Mouse (Mus musculus) left cerebral cortex, postnatal 14 days (tissue): ENCODE results near the gene Kiss1. TPM values are rescaled to one million over a fixed set of nuclear protein-coding genes. Genes with fewer than 3 reads are reported as not detected.
"Not testable (repeated sequence)": the region's sequence is repeated elsewhere in the genome, so short reads cannot be mapped to it uniquely, and the experiment has no call there.

Source experiments
- DNase-seq, 2 experiments: peaks; one replicate each; pipeline ENCODE4 v3.0.0; 2021 to 2022; ENCODE audit warnings: low spot score in 2 of 2, mixed read lengths in 1 of 2
- intact Hi-C: fragments of 180-260 bp; cut with DNase I; formaldehyde crosslinking; loops from one replicate; pipeline ENCODE4 v1.15.1; 2025
- total RNA-seq, 2 experiments: library from RNA; stranded (reverse); gene quantifications; 2 replicates each; pipeline ENCODE4 v1.2.3; 2021

Gene Kiss1
- total RNA-seq, 2 experiments from 2014 or later = 1.8 TPM; not detected in 1

DNA sequence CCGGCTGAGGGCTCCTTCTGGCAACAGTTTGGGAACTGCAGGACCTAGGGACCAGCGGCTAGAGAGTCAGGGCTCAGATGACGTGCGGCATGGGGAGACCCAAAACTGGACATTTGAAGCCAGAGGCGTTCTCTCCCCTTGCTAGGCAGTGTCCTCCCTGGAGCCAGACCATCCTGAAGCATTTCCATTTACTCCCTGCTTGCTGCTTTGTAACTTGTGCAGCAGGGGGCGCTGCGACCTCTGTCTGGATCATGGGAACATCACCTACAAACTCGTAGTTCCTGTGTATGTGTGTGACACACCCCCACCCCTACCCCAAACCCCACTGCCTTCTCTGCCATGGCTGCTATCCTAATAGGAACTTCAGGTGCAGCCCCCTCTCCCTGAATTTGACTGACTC, 7.3 kb upstream of the Kiss1 start:
- intact Hi-C loops = loop anchor here (1.0 kb wide), 1 partner anchor 39 kb away; no protein-coding TSS in a partner anchor
- DNase-seq = peak; percentile 49 to 66

DNA sequence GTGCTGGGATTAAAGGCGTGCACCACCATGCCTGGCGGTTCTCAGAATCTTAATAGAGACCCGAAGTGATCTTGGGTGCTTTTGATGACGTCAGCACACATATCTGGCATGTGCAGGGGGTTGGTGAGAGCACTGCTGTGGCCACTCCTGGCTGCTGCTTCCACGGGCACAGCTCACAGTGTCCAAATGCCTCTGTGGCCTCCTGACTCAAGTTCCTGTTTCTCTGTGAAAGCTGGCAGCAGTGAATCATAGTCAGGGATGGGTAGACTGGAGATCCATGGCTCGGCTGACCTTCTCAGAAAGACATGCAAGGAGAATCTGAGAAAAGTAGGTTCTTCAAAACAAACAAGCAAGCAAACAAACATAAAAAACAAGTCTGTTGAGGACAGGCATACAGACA, 5.9 kb upstream of the Kiss1 start:
- no peak for DNase-seq
- intact Hi-C loops = loop anchor here (5.0 kb wide), 1 partner anchor 297 kb away; the partner anchor contains the start of gene Snrpe

DNA sequence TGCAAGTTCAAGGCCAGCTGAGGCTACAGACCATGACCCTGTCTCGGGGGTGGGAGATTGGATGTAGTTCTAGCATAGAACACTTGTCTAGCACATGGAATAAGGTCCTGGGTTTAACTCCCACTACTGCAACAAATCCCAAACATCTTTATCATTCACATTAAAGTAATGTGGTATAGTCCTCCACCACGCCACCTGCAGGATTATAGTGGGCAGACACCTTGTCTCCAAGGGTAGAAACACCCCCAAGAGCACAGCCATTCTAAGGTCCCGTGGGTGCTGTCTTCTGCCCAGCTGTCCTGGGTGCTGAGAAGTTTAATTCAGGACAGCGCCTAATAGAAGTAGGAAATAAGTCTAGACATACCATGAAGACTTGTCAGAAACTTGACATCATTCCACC, 5.1 kb upstream of the Kiss1 start:
- intact Hi-C loops = loop anchor here (5.0 kb wide), 1 partner anchor 296 kb away; the partner anchor contains the start of gene Snrpe
- no peak for DNase-seq

DNA sequence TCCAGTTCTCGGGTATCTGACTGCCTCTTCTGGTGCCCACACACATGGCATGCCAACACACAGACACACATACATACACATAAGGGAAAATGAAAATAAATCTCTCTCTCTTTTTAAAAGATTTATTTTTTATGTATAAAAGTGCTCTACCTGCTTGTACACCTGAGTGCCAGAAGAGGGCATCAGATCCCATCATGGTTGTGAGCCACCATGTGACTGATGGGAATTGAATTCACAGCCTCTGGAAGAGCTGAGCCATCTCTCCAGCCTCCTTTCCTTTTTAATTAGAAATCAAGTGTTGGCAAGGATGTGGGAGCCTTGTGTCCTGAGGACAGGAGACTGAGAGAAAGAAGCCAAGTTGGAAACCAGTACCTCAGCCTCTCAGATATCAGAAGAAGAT, 4.5 kb upstream of the Kiss1 start:
- no peak for DNase-seq
- intact Hi-C loops = loop anchor here (5.0 kb wide), 1 partner anchor 295 kb away; the partner anchor contains the start of gene Snrpe

DNA sequence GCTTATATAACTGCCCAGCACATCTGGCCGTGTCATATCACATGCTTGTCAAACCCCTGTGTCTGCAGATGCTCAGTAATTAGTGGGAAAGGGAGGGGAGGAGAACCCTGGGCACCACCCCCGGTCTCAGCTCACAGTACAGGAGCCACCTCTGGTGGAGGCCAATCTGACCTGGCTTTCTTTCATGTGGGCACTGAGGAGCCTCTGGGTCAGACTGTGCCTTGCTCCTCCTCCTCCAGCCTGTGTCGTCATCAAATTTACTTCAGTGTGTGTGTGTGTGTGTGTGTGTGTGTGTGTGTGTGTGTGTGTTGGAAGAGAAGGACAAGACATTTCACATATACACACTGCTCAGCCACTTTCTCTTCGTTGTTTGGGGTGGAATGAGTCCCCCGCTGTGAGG, 1.7 kb downstream of the Kiss1 start:
- intact Hi-C loops = no loop called here
- DNase-seq = no peak

DNA sequence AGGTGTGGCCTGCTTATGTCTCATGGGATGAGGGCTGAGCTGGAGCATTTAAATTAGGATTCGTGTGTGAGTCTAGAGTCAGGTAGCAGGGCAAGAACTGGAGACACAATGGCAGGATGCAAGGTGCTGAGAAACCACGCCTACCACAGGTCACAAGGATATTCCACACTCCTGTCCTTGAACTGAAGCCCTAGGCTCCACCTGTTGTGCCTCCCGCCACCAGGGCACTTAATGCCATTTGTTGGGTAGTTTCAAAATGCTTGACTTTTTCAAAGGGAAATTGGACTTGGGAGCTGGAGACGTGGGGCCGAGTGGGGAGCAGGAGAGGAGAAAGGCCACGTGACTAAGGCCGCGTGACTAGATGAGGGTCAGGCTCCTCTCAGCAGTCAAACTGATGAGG, 4.3 kb downstream of the Kiss1 start:
- DNase-seq = no peak
- intact Hi-C loops = no loop called here

DNA sequence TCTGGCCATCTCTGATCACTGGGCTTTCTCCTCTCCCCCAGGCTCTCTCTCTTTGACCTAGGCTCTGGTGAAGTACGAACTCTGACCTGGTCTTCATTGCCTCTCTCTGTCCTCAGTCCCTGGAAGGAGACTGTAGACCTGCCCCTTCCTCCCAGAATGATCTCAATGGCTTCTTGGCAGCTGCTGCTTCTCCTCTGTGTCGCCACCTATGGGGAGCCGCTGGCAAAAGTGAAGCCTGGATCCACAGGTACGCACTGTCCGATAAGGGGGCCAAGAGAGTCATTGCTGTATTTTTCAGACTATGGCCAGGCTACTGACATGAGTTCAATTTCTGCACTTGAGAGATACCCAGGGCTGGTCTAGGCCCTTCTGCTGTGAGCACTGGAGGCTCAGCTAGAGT, 5.4 kb downstream of the Kiss1 start:
- DNase-seq = no peak
- intact Hi-C loops = no loop called here

DNA sequence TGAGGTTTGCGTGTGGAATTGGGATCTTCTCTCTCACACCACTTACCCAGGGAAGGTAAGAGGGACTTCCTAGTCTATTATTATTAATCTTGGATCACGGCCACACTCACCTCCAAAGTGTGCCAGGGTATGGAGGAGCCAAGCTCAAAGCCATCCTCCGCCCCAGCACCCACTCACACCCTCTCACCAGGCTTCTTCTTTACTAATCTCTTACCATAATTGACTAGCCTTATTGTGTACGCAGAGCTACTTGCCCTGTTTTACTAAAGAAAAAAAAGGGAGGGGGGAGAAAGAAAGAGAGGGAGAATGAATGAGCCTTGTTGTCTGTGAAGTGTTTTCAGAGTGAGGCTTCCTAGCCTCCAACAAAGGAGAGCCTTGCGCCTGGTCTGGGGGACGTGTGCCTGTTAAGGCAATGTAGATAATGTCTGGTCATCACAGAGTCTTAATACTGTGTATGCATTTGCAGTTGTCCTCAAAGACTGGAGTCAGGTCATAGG, 6.7 kb downstream of the Kiss1 start:
- DNase-seq = no peak
- intact Hi-C loops = no loop called here

DNA sequence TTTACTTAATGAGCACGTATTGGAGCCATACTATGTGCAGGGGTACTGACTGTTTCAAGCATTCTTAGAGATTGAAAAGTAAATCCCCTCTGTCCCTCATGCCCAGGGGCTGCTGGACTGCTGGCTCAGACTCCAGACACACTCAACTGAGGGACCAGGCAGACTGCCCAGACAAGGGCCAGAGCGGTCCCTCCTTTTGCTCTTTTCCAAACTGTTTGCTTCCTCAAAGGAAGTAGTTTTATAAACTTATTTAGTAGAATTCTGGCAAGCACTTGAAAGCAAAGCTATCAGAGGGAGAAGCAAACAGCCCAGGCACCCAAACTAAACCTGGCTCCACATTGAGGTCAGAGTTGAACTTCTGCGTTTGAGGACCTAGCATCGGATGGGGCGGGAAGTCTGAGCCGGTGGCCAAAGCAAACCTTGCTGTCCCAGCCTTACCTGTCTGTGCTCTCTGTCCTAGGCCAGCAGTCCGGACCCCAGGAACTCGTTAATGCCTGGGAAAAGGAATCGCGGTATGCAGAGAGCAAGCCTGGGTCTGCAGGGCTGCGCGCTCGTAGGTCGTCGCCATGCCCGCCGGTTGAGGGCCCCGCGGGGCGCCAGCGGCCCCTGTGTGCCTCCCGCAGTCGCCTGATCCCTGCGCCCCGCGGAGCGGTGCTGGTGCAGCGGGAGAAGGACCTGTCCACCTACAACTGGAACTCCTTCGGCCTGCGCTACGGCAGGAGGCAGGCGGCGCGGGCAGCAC, 7.4 kb downstream of the Kiss1 start:
- no peak for DNase-seq
- intact Hi-C loops = no loop called here

DNA sequence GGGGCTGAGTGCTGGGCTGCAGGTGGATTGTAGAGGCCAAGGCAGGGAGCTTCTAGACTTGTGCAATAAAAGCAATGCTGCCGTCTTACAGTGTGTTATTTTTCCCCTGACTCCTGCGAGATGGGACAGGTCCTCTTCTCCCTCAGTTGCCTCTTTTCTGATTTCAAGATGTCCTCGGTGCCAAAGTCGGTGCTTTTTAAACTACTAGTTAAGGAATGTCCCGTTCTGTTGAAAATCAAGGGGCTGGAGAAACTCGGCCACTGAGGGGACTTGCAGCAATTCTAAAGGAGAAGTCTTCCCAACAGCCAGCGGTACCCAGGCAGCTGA, 7.9 kb downstream of the Kiss1 start:
- intact Hi-C loops = no loop called here

DNA sequence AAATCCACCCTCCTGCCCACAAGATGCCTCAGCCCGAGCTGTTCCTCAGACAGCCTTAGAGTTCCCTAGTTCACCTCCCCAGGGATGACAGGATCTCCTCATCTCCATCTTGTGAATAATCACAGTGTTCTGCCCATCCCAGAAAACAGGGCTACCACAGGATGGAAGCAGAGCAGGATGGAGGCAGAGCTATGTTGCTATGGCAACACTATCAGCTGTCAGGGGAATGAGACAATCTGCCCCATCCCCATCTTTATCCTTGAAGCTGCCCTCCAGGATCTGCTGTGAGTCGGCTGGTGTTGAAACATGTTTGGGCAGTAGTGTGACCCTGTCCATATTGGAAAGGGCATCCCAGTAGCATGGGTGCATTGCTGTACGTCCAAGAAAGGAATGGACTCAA, 9.5 kb downstream of the Kiss1 start:
- intact Hi-C loops = no loop called here
- peak in 1 of 2 experiments; percentile 48 for DNase-seq

More for the DNA sequence above, 7.9 kb downstream of the Kiss1 start:
- DNase-seq = no peak

DNA sequence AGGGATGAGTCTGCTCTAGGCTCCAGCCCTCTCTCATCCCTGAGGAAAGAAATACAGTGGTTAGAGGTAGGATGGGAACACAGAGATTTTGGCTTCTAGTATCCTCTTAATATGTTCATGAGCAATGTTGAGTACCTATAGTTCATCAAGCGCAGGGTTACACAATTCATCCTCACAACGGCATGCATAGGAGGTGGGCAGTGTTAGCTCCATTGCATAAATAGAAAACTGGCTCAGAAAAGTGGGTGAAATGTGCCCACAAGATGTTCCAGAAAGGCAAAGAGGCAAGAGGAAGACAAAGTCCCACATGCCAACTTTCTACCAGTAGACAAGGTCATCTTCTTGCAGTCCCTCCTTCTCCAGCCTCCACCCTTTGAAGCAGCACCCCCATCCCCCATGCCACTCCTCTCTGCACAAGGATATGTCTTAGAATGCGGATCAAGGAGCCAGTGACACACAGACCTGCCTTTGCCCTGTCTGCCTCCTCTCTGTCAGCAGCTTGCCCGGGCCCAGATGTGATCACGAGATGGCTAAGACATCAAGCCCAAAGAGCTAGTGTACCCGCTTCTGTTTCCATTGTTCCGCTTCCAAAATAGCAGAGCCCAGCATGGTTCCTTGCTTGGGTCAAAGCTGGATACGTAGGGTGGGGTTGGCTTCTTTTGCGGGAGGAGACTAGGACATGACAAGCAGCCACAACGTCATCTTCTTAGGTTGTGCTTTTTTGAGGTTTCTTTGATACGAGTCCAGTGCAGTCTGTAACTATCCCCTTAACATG, 11.2 kb downstream of the Kiss1 start:
- DNase-seq = peak in 1 of 2 experiments; percentile 33
- intact Hi-C loops = no loop called here

DNA sequence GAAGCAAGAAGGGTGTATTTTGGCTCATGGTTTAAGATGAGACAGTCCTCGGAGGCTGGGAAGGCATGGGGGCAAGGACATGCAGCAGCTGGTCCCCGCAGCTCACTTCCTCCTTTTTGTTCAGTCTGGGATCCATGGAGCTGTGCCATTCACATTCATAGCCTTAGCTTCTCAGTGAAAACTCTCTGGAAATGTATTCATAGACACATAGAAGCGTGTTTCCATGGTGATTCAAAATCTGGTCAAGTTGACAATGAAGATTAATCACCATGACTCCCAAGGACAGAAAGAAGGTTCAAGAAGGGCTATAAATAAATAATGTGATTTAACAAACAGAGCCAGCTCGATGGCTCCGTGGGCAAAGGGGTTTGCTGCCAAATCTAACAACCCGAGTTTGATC, 12.3 kb downstream of the Kiss1 start:
- intact Hi-C loops = no loop called here
- peak in 1 of 2 experiments; percentile 62 for DNase-seq

DNA sequence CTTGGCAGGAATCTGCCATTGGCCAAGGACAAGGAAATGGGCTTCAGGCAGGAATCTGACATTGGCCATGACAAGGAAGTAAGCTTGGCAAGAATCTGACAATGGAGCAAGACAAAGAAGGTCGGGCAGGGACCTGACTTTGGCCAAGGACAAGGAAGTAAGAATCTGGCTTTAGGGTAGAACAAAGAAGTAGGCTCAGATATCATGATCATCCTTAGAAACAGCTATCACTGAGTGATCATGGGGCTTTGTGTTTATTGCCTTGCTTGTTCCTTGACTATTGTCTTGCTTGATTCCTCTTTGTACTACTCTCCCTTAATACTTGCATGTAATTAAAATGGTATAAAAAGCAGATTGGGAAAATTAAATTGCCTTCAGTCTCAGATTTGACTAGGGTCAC, 18.7 kb downstream of the Kiss1 start:
- intact Hi-C loops, DNase-seq: not testable (repeated sequence)

DNA sequence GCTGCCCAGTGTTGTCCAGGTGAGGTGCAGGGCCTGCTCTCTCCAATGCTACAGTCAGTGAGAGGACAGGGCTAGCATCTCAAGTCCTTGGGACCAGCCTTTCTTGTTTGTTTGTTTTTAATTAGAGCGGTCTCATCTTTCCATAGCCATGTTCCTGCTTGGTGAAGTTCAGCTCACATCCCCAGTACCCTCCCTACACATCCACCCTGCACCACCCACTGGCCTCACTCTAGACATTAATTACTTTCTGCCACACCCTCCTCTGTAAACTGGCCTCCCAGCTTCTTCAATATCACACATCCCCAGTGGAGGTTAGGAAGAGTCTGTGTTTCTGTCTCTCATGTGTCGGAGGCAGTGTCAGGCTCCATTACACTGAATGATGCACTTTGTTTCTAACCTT, 22.7 kb downstream of the Kiss1 start:
- intact Hi-C loops = no loop called here
- no peak for DNase-seq

DNA sequence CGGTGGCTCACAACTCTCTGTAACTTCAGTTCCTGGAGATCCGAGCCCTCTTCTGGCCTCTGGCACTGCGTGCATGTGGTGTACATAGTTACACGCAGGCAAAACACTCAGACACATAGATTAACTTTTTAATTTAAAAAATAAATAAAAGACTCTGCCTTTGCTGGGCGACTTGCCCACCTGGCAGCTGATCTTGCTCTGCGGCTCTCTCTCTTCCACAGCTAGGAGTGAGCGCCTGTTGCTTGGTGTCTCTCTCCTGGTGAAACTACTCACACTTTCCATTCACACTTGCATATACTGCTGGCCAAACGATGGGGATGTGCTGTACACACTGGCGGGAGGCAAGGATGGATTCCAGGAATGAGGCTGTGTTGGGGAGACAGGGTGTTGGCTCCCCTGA, 24.9 kb downstream of the Kiss1 start:
- intact Hi-C loops = no loop called here
- DNase-seq = peak in 1 of 2 experiments; percentile 51

DNA sequence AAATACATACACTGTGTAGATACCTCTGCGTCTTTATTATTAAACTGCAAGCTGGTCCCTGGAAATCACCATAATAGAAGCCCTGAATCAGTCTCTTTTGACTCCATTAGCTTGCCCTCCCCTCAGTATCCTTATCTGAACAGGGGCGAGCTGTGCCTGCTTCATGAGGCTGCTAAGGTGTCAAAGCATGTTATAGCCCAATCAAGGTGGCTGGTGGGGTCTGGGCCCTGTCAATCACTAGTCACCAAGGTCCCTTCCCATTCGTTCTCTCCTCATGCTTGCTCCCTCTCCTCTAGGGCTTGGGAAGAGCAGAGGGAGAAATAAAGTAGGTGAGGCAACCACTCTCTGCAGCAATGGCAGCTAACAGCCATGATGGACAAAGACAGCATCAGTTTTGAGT, 25.6 kb downstream of the Kiss1 start:
- no peak for DNase-seq
- intact Hi-C loops = no loop called here

DNA sequence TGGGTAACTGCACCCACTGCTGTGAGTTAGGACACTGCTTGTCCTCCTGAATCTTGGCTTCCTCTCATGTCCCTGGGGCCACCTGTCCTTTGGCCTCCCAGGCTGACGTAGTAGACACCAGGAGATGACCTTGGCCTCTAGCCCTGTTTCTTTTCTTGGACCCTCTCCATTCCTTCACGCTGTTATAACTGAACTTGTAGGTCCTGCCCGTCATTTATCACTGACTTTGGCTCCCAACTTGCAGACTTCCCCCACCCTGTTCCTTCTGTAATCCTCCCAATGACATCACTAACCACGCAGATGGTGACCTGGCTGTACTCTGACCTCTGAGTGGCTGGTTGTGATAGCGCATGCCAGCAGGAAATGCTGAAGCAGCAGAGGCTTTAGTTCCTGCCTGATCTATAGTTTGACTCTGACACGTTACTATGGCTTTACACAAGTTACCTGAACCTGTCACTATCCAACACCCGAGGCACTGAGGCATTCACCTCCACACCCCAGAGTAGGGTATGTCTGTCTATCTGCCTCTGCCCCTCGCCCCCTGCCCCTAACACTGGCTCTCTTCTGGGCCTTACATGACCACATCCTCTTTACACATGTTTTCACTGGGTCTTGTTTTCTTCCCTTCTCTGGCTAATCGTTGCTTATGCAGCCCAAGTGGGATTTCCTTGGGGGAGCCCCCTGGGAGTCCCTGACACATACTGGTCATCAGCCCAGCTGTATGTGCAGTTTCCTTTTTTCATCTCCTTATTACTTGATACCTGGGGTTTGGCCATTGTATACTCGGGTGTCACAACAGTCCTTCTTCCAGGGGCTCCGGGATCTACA, 26.2 kb downstream of the Kiss1 start:
- intact Hi-C loops = no loop called here
- no peak for DNase-seq

DNA sequence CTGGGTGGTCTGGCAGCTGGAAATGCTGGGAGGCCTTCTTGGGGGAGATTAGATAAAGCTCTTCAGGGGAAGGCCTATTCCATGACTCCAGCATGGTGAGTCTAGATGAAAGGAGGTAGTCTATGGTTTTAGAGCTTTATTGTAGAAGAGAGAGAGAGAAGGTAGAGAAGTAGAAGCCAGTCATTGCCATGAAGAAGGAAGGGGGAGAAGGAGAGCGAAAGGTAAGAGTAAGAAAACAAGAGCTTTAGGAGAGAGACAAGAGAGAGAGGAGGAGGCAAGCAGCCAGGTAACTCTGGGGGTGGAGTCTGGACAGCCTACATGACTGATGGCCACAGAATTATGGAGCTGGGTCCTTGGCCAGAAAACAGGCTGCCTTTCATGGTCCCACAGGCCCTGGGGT, 28.5 kb downstream of the Kiss1 start, which contains the start of gene Ren1:
Ren1 (plus strand) TSS at position 301 of the 400 bp plus-strand sequence.
- DNase-seq = no peak
- intact Hi-C loops = no loop called here

DNA sequence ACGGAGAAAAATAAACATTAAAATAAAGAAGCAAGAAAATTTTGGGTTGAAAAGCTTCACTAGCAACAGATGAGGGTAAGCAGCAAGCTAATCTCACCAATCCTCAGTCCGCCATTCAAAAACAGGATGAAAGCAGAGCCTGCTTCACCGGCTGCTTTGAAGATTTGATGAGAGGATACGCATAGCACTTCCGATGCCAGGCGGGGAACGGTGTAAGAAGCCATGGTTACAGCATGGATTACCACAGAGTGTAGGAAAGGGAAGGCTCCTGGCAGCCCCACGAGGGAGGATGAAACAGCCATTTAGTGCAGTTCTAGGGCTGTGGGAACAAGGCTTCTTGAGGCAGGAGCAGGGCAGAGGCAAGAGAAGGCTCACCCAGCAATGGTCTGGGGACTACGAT, 30.1 kb downstream of the Kiss1 start:
- DNase-seq = peak in 1 of 2 experiments; percentile 49
- intact Hi-C loops = loop anchor here (2.0 kb wide), 1 partner anchor 171 kb away; no protein-coding TSS in a partner anchor
